Mouse (Mus musculus) left cerebral cortex, postnatal 10 days (tissue): ENCODE data around the gene Trappc2l. TPM values are rescaled to one million over a fixed set of nuclear protein-coding genes. Genes with fewer than 3 reads are reported as not detected.
A peak's percentile ranks its signal among the peaks of the same experiment; 100 is the strongest.

Experiments used
- DNase-seq, 2 experiments: peaks; one replicate each; pipeline ENCODE4 v3.0.0; 2021 to 2022; ENCODE audit warnings: low spot score in 2 of 2, mixed read lengths in 1 of 2; ENCODE audit errors: extremely low spot score in 1 of 2
- intact Hi-C: fragments of 180-260 bp; cut with DNase I; formaldehyde crosslinking; loops from one replicate; pipeline ENCODE4 v1.15.1; 2025
- total RNA-seq, 2 experiments: library from RNA; stranded (reverse); gene quantifications; 2 replicates each; pipeline ENCODE4 v1.2.3; 2021

Trappc2l gene
- total RNA-seq, 2 experiments from 2014 or later, result 81.8 to 83.6 TPM

- DNase-seq, result no peak
- intact Hi-C loops, result no loop called here
Observed at GRCm38 (mm10) chr8:122642071-122642470, 30.6 kb downstream of the Trappc2l start.

- intact Hi-C loops, result no loop called here
- DNase-seq, result no peak
Observed at GRCm38 (mm10) chr8:122644175-122644954, 32.9 kb downstream of the Trappc2l start.

DNA sequence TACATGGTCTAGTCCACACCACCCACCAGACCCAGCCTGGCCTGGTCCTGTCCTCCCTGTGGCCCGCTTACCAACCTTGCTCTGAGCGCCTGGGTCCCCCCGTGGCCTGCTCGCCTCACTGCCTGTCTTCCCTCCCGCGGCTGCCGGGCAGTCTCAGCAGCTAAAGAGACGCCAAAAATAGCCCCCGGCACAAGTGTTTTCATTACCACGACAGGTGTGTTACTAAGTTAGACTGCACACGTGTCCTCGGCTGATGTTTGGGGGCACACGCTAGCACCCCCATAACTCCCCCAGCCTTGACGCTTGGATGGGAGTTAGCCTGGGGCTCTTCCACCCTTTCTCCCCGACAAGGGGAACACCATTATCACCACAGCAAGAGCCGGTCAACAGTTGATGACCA is 34.9 kb downstream of the Trappc2l start:
- DNase-seq, result no peak
- intact Hi-C loops, result no loop called here

DNA sequence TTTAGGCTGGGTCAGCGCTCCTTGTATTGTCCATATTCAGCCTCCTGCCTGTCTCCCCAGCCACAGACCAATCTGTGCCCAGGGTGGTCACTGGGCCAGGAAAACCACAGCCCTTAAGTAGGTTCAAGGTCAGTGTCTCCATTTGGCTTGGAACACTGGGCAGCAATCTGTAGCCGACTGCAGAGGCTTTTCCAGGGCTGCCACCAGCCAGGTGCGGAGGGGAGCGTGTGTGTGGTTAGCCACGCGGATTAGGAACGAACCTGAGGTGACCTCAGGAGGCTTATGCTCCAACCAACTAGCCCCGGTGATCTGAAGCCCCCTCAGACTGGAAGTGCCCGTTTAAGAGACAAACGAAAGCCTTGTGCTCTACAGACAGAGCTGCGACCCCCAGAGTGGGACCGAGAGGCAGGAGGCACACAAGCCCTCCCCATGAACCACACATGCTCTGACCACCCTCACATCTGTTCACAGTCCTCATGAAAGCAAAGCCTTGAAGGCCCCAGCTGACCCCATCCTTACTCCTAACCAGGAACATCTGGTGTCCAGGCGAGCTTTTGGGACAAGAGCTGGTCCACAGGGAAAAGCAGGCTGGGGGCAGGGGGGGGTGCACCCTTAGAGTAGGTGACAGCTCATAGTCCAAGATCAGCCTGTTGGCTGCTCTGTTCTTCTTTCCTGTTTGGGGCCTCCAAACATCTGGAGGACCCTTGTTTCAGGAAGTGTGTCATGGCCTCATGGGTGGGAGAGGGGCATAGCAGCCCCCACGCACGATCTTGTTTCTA is 36.9 kb downstream of the Trappc2l start:
- intact Hi-C loops, result no loop called here
- DNase-seq, result no peak

- intact Hi-C loops, result no loop called here
- no peak for DNase-seq
Observed at GRCm38 (mm10) chr8:122651326-122651921, 40.0 kb downstream of the Trappc2l start.

- DNase-seq, result no peak
- intact Hi-C loops, result no loop called here
Observed at GRCm38 (mm10) chr8:122652643-122653042, 41.2 kb downstream of the Trappc2l start.

- peak in 1 of 2 experiments; percentile 75 for DNase-seq
- intact Hi-C loops, result no loop called here
Observed at GRCm38 (mm10) chr8:122654768-122655167, 43.3 kb downstream of the Trappc2l start.

GRCm38 (mm10) chr8:122656056-122656999 is 44.9 kb downstream of the Trappc2l start:
- DNase-seq, result no peak

DNA sequence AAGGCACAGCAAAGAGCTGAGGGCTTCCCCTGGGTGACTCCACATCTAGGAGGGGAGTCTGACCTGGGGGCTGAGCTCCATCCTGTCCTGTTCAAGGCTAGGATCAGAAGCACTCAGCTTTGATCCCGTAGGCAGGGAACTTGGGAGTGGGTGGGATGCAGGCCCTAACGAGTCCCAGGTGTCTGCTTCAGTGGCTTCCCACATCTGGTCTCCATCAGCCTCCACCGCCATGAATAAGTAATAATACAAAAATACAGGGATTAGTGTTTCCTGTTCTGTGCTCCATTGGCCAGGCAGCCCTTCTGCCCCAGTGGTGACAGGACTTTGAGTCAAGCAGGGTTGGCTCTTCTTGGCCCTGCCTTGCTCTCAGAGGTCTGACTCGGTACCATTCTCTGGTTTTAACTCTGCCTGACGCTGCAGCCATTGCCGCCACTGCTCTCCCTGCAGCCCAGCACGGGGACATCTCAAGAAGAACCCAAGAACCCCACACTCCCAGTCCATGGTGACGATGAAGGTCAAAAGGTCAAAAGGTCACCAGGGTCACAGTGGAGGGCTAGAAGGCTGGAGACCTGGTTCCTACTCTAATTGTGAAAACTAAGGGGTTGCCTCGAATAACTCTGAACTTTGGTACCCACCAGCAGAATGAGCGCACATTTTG is 46.8 kb downstream of the Trappc2l start:
- DNase-seq, result no peak
- intact Hi-C loops, result no loop called here

More at GRCm38 (mm10) chr8:122656056-122656999, 44.9 kb downstream of the Trappc2l start:
- intact Hi-C loops, result no loop called here

GRCm38 (mm10) chr8:122658807-122659160 is 47.3 kb downstream of the Trappc2l start:
- DNase-seq, result no peak

GRCm38 (mm10) chr8:122660022-122660421 is 48.6 kb downstream of the Trappc2l start:
- DNase-seq, result no peak
- intact Hi-C loops, result no loop called here

More at GRCm38 (mm10) chr8:122658807-122659160, 47.3 kb downstream of the Trappc2l start:
- intact Hi-C loops, result no loop called here

DNA sequence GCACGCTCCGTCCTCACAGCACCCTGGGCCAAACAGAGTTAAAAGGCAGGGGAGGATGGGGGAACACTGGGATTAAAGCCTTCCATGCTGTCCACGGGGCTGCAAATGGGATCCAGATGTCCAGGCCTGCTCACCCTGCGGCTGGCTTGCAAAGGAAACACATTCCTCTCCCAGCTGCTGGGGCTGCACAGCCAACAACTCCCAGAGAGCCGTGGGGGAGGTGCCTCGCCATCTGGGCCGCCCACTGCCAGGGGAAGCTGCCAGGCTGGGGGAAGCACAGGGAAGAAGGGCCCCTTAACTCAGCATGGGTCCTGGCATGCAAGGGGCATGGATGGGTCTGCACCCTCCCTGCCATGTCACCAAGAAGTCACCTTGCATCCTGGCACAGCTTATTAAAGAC is 49.7 kb downstream of the Trappc2l start:
- intact Hi-C loops, result no loop called here
- DNase-seq, result peak; percentile 60 to 93

GRCm38 (mm10) chr8:122661894-122662293 is 50.5 kb downstream of the Trappc2l start:
- no peak for DNase-seq
- intact Hi-C loops, result no loop called here

- no peak for DNase-seq
- intact Hi-C loops, result no loop called here
Observed at GRCm38 (mm10) chr8:122663106-122663505, 51.7 kb downstream of the Trappc2l start.

GRCm38 (mm10) chr8:122663670-122664069 is 52.2 kb downstream of the Trappc2l start:
- DNase-seq, result no peak
- intact Hi-C loops, result no loop called here

DNA sequence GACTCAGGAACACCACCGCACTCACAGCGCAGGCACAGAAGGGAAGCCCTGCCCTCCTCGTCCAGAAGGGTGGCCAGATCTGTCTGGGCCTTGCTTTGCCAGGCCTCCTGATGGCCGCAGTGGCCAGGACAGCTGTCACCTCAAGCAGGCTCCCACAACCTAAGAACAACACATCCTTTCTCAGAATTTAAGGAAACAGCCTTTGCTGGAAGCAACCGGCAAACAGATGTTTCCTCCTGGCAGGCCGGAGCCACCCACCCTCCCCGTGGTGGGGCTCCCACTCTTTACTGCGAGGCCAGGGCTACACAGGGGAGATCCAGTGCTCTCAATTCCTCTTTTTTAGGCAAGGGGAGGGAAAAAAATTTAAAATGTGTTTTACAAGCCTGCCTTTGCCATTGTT is 53.8 kb downstream of the Trappc2l start:
- intact Hi-C loops, result no loop called here
- DNase-seq, result peak; percentile 49 to 86

DNA sequence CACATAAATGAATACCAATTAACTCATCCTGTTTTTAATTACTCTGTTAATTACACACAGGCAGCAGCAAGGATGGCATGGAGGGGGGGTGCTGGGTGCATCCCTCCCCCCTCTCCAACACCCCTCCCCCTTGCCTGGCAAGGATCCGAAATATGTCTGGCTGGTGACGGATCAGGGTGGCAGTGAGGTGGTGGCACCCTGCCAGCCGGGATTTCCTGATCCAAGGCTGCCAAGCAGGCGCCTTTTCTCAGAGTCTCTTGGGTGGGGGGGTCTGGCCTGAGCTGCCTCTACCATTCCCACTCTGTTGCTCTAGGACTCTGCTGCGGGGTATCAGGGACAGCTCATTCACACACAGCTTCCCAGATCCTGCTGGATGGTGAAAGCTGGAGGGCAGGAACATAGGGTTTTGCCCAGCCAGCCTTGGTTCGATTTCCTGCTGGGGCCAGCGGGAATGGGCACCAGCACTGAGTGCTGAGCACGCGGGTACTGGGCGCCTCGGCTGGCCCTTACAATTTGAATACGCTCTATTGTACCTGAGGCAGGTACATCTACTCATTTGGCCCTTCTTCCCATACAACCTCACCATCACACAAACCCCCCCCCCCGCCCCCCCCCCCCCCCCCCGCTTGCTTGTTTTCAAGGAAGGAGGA is 54.4 kb downstream of the Trappc2l start:
- peak; percentile 48 to 86 for DNase-seq
- intact Hi-C loops, result no loop called here
